Mouse (Mus musculus) frontal cortex, adult (tissue): ENCODE results near the gene Ldlrap1.
"Not testable (repeated sequence)": the region's sequence is repeated elsewhere in the genome, so short reads cannot be mapped to it uniquely, and the experiment has no call there.

Experiments
- ATAC-seq: cut with Nextera tagmentation; 2 replicates; pipeline ENCODE4 v1.9.2; 2017; ENCODE audit warnings: mild to moderate bottlenecking, moderate library complexity, mixed read lengths; ENCODE audit not compliant: low TSS enrichment

Gene Ldlrap1

DNA sequence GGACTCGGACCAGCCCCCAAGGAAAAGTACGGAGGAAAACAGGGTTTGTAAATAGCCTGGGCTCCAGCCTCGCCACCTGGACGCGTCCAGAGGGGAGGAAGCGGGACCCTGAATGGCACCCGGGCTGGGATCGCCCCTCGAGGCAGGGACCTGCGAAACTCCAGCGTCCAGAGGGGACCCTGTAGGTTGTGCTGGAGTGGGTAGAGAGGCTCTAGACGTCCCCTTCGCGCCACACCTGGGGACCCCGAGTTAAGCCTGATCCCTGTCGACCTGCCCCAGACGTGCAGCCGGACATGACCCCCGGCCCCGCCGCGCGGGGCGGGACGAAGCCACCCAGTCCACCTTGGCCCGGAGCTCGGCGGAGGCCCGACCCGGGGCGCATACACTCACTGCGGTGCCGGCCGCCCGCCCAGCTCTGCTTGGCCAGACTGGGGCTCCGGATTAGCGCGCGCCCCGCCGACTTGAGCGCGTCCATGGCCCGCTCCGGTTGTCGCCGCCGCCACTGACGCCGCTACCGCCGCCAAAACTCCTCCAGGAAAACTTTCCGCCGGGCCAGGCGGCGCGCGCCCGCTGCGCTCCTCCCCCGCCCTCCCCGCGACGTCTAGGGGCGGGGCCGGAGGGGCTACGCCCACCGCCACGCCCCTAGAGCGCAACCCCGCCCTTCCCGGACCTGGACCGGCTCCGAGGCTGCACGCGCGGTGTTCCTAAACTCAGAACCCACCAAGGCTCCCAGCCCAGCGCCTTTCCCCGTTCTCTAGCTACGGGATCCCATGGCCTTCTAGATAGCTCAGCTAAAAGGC lies at the start of gene Ldlrap1:
Gene Ldlrap1 (minus strand): TSS at position 599 of the 800 bp plus-strand sequence.
- peak; percentile 35 for ATAC-seq

DNA sequence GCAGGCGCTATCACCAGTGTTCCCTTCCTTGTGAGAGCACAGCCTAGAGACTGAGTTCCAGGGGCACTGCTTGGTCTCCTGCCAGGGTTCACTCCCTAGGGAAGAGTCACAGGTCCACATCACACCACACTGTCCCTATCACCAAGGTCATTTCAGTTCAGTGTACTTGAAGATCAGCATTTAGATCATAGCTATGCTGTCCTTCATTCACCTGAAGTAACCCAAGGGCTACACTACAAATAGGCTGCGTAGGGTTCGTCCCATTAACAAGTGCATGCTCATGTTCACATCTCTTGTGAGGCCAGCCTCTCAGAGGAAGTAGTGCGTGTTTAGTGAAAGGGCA lies 46.4 kb upstream of the Ldlrap1 start:
- ATAC-seq = no peak

DNA sequence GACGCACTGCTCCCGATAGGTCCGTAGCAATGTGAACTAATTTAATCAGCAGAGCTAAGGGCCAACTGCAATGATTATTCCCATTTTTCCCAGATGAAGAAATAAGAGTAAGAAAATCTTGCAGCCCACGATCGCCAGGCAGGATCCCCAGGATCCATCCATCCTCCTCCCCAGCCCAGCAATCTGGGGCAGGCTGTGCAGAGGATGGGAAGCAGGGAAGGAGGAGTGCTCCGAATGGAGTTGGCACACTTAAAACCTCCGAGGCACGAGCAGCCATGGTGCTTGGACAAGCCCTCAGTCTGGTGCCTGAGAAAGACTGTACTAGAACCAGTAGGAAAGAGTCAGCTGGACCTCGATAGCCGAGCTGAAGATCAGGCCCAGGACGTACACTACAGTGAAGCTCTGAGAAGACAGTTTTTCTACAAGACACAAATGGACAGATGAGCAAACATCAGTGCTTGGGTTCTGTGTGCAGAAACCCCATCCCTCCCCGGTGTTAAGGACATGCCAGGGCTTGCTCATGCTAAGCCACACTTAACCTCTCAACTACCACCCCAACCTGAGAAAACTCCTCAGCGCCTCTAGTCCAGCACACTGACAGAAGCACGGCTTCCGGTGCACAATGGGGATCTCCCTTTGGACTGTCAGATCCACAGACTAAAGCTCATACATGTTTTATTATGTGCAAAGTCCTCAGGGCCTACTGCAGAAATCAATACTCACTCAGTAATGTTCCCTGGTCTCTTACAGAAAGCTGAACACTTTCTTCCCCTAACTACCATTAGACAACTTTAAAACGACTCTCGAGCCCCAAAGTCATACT lies 45.8 kb upstream of the Ldlrap1 start:
- ATAC-seq = peak; percentile 92

DNA sequence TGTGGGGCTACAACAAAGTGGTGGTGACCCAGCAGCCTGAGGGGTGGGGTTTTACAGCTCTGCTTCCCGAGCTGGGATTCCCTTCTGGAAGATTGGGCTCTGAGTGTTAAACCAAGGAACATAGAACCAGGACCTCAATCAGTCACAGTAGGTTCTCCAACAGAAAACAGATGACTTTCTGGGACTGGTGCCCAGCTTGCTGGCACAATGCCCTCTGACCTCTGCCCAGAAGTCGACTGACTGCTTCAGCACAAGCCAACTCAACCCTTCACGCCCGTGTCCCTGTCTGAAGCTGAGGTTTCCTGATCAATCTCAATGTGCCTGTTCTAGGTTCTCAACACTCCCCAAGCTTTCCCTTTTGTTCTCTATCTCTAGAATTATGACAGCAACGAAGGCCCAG lies 36.9 kb upstream of the Ldlrap1 start:
- no peak for ATAC-seq

DNA sequence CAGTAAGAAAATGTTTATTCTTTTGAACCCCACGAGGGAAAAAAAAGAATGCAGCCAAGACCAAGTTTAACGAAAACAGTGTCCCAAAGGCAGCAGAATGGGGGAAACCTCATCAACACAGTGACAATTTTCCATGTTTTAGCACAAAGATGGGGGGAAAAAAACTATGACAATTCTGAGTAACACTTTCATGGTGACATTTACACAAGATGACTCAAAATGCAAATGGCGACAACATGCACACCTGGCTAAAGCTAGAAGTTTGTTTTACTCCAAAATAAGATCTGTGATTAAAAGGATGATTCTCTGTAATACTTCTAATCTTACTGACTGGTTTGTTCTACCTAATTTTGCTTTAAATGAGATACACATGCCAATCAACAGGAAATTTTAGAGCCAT lies 34.9 kb upstream of the Ldlrap1 start:
- ATAC-seq = no peak

DNA sequence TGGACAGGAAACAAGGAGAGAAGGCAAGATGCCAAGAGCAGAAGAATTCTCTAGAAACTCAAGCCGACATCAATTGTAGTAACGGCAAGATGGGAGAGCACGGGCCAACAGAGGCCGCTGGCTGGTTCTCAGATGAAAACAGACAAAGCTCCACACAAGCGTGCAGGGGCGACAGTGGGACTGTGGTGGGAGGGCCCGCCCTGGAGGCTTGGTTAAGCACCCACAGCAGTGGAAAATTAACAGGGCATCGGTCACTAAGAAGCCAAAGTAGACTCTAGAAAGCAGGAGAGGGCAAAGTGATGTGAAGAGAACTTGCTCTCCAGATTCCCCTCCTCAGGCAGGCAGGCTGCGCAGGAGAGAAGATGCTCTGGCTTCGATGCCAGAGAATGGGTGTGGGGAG lies 34.3 kb upstream of the Ldlrap1 start:
- ATAC-seq = no peak

DNA sequence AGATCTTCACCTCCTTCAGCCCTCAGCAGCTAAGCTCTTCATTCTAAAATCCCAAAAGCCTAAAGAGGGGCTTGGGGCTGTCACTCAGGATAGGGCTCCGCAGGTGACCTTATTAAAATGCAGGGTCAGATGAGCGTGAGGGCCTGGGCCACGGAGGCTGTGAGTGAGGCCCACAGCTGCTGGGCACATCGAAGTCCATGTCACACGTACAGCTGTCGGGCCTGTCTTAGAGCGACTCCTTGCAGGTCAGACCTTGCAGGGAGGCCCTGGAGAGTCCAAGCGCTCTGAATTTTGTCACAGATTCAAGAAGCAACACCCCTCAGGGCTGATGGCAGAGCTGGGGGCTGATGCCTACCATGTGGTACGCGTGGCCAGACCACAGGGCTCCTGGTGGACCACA lies 32.9 kb upstream of the Ldlrap1 start:
- ATAC-seq = no peak

DNA sequence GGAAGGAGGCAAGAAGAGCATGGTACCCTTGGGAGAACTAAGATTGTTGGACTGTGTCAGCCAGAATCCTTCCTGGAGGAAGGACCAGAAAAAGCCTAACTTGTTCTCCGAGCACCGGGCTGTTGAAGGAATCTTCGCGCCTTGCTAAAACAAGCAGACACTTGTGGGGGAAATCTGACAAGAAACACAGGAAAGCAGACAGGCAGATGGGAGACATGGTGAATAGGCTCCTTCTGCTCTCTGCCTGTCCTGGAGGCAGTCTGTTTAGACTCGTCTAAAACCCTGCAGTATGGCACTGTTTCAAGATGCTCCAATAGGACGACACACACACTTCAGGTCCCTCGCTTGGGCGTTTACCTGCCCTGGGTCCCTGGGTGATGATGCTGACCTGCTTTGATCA lies 32.3 kb upstream of the Ldlrap1 start:
- ATAC-seq = peak; percentile 71

DNA sequence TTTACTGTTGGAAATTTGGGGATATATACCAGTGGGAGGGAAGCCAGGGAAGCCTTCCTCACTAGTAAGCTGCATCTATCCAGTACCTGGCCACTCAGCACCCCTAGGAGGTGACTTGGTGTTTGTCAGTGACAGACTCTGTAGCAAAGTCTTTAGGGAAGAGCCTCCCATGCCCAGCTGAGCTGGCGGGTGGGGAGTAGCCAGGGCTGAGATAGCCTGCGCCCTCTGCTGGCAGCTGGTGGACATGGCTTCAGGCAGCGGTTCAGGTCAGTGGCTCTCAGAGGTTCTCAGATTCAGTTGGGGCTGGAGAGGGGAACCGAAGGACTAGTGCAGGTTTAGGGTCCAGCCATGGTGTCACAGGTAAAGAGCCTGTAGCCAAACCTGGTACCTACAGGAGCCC lies 31.4 kb upstream of the Ldlrap1 start:
- peak; percentile 64; the same call in 1 of the 2 replicates for ATAC-seq

DNA sequence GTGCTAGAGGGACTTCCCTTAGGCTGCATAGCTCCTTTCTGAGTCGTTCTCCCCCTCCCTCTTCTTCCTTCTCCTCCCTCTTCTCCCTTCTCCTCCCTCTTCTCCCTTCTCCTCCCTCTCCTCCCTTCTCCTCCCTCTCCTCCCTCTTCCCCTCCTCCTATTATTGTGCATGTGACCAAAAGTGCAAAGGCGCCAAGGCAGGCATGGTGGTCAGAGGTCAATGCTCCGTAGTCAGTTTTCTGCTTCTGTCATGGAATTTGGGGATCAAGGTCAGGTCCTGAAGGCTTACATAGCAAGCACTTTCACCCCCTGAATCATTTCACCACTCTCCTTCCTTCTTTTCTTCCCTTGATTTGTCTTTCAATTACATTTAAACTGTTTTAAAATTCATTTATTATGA lies 31.0 kb upstream of the Ldlrap1 start:
- ATAC-seq = no peak

DNA sequence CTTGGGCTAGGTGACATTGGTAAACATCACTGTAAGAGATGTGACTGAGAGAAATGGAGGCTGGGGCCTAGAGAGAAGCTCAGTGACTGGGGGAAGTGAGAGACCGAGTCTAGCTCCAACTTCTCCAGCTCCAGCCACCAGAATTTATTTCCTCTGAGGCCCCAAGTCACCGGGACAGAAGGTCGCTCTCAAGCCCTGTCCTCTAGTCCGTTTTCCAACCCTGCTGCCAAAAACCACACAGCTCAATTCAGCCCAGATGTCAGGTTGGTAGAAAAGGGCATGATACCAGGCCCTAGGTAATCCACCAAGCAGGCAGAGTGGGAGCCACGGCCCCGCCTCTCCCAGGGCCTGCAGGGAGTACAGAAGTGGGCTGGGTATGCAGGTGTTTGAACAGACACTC lies 29.8 kb upstream of the Ldlrap1 start:
- no peak for ATAC-seq

DNA sequence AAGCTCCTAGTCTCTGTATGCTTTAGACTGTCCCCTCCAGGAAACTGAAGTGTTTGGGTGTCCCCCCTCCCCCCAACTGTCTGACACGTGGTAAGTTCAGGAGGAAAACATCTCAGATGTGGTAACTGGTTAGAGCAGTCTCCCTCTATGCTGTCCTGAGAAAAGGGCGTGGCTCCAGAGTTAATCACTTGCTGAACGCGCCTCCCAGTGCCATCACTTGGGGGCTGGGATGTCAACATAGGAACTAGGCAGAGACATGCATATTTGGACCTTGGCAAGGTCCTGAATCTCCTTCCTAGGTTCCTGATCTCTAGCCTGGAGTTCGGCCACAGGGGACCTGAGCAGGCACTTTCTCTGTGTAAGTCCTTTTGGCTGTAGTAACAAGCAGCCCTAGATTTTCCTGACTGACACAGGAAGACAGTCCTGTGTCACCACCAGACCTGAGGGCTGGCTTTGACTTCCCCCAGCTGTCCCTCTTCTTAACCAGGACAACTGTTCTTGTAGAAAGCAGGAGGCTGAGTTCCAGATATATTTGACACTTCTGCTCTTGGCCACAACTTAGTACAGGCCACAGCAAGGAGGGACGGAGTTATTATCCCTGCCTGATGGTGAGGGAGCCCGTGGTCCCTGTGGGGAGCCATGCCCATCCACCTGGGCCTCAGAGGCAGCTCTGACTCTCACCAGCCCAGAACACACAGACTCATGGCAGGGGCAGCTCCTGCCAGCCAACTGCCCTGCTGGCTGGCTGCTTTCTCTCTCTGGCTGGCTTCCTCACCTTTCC lies 28.9 kb upstream of the Ldlrap1 start:
- ATAC-seq = no peak

DNA sequence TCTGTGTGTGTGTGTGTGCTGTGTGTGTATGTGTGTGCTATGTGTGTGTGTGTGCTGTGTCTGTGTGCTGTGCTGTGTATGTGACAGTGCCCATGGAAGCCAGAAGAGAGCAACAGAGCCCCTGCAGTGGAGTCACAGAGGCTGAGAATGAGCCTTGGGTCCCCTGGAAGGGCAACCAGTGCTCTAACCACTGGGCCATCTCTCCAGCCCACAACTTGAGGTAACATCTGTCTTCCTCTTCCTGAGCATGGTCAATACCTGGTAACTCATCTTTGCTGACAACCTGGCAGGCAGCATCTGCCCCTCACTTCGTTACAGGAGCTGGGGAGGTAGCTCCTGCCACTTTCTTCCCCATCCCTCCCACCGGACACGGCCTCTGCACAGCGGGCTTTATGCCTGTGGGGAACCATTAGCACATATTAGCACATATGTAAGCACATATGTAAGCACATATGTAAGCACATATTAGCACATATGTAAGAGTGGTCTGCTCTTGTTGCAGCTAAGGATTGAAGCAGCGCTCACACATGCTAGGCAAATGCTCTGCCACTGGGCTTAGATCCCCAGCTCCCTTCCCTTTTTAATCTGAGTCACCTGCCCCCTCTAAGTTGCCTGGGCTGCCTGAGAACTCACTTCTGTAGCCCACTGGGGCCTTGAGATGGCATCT lies 28.1 kb upstream of the Ldlrap1 start:
- ATAC-seq = no peak

DNA sequence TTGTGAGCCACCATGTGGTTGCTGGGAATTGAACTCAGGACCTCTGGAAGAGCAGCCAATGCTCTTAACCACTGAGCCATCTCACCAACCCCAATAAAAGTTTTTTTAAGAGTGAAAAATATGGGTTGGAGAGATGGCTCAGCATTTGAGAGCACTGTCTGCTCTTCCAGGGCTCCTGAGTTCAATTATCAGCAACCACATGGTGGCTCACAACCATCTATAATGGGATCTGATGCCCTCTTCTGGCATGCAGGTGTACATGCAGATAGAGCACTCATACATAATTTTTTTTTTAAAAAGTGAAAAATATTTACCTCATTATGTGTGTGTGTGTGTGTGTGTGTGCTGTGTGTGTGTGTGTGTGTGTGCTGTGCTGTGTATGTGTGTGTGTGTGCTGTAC lies 27.1 kb upstream of the Ldlrap1 start:
- not testable (repeated sequence) for ATAC-seq

DNA sequence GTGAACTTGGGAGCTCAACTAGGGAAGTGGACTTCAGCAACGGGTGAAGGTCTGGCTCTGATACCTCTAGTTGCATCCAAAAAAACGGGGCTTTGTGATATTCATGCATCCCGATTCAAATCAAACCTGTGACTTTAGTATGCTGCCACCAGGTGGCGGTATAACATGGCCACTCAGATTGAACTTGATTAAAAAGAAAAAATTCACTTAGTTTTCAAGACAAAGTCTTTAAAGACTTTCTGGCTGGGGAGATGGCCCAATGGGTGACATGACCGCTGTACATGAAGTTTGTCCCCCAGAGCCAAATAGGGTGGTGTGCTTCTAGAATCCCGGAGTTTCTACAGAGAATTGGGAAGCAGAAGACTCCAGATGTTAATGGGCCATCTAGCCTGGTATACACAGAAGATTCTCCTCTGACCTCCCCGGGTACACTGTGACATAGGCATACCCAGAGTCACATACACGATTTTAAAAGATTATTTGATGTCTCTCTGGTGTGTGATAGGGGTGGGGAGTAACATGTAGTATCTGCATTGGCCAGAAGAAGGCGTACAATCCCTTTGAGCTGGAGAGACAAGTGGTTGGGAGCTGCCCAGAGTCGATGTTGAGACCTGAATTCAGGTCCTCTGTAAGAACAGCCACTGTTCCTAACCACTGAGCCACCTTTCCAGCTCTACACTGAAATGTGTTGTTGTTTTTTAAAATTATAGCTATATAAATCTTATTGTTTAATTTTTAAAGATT lies 25.6 kb upstream of the Ldlrap1 start:
- no peak for ATAC-seq

DNA sequence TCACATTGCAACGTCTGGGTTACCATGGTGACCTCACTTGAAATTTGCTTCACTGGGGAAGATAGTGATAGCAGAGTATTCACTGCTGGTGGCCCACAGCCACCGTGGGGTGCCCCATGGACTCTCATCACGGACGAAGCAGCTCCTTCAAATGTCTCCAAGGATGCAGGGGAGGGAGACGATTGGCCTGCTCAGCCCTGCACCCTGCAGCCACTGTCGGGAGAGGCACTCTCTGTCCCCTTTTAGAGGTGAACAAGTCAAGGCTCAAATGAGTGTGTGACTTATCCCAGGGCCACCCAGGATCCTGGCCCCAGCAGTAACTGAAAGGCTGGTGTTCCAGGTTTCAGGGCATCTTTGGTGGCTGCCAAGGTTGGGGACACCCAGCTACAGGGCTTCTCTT lies 23.9 kb upstream of the Ldlrap1 start:
- no peak for ATAC-seq

DNA sequence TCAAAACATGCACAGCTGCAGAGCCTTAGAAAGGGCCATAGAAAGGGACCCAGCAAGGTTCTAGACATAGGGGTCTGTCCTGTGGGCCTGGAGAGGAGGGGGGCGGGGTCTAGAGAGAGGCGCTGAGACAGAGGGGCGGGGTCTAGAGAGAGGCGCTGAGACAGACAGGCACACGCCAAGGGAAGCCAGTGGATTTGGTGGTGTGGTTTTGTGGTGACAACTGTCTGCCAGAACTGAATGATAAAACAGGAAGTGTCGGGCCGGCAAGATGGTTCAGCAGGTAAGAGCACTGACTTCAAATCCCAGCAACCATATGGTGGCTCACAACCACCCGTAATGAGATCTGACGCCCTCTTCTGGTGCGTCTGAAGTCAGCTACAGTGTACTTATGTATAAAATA lies 19.1 kb upstream of the Ldlrap1 start:
- no peak for ATAC-seq

DNA sequence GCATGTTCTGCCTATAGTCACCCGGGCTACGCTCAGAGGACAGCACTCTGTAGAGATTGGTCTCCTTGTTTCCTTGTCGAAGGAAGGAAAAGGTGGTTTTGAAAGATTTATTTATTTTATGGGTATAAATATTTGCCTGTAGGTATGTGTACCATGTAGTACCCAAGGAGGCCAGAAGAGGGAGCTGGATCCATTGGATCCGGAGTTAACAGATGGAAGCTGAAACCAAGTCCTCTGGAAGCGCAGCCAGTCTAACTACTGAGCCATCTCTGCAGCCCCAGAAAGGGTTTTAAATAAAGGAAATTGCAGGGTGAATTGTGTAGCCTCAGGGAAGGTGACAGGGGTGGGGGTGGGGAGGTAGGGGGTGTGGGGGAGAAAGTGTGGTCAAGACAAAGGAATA lies 16.9 kb upstream of the Ldlrap1 start:
- no peak for ATAC-seq

DNA sequence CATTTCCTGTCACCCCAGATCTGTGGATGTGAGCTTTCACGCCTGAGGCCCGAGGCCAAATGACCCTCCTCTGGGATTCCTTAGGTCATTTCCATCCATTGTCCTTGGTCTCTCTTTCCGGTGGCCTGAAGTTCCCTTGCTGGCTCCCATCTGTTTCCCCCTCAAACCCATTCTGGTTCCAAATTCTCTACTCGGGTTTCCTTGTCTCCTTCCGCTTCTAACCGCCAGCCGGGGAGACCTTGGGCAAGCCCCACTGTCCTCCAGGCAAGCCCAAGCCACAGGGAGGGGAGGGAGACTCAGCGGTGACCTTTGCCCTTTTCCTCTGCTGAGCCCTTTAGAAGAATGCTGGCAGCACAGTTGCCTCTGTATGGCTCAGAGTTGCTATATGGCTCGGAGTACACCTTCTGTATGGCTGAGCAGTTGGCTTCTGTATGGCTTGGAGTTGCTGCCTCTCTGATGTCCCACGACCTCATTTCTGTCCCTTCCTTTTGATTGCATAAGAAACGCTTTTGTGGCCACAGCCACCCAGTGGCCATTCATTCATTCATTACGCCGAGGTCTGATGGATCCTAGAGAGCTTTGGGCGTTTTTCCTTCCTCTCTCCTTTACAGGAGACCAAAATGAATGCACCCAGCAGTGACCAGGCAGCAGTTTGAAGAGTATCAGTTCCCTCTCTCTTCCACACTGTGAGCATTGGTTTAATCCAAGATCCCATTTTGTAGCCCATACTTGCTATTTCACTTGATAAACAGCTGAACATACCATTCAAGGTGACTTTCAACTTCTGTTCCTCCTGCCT lies 11.5 kb upstream of the Ldlrap1 start:
- no peak for ATAC-seq

DNA sequence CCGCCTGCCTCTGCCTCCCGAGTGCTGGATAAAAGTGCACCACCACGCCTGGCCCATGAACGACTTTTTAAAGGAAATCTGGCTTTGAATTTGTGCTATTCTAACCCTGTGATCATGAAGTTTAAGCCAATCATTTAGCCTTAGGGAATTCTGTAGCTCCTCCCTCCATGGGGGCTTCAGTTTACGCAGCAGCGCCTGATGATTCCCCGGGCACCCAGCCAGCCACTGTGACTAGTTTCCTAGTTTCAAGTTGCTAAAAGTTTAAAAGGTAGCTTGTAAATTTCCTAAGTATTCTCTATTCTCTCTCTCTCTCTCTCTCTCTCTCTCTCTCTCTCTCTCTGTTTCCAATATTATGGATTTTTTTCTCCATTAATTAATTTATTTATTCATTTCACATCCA lies 8.4 kb upstream of the Ldlrap1 start:
- no peak for ATAC-seq
